Mouse (Mus musculus) lung, postnatal 25 days (tissue): Measurements from ENCODE around the gene Greb1.

ENCODE experiments used
- DNase-seq: peaks from one replicate; pipeline ENCODE4 v3.0.0; 2022; ENCODE audit warnings: low spot score

Gene Greb1

GRCm38 (mm10) chr12:16694783-16695182 is 105.9 kb downstream of the Greb1 start:
- DNase-seq = no peak

GRCm38 (mm10) chr12:16690631-16691030 is 110.1 kb downstream of the Greb1 start:
- DNase-seq = no peak

DNA sequence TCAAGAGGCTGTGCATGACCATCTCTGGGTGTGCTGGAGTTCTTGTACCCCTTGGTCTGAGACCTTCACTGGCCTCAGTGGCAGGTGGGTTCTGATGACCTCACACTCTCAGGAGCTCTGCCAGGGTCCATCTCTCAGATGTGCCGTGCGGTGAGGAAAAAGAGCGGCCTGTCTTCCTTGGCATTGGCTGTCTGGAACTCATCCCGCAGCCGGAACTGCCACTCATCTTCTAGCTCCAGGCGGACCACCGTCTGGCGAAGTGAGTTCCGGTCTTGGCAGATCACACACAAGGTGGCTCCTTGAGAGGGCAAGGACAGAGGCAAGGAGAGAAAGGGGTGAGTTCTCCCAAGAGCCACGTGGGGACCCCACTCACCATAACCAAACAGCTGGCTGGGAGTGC is 128.4 kb downstream of the Greb1 start:
- DNase-seq = no peak

DNA sequence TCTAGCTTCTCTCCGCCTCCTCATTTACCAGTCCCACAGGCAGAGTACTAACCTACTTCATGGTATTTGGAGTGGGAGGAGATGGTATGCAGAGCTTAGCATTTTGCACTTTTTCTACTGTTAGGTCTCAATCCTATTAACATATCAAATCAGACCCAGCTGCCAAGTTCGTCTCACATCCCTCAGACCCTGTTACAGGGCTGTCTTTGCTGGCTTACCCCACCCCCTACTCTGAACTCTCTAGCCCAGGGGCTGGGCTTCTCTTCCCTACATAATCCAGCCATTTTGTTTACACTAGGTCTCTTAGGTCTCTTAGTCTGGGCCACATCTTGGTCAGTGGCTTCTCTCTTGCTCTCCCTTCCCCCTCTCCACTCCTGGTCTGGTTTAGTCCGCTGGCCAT is 131.5 kb downstream of the Greb1 start:
- DNase-seq = no peak

- DNase-seq = no peak
Measured at GRCm38 (mm10) chr12:16665022-16665421, 135.7 kb downstream of the Greb1 start.

- DNase-seq = no peak
Measured at GRCm38 (mm10) chr12:16662955-16663585, 137.6 kb downstream of the Greb1 start.

GRCm38 (mm10) chr12:16661936-16662335 is 138.8 kb downstream of the Greb1 start:
- DNase-seq = no peak

GRCm38 (mm10) chr12:16661459-16661858 is 139.2 kb downstream of the Greb1 start:
- no peak for DNase-seq

DNA sequence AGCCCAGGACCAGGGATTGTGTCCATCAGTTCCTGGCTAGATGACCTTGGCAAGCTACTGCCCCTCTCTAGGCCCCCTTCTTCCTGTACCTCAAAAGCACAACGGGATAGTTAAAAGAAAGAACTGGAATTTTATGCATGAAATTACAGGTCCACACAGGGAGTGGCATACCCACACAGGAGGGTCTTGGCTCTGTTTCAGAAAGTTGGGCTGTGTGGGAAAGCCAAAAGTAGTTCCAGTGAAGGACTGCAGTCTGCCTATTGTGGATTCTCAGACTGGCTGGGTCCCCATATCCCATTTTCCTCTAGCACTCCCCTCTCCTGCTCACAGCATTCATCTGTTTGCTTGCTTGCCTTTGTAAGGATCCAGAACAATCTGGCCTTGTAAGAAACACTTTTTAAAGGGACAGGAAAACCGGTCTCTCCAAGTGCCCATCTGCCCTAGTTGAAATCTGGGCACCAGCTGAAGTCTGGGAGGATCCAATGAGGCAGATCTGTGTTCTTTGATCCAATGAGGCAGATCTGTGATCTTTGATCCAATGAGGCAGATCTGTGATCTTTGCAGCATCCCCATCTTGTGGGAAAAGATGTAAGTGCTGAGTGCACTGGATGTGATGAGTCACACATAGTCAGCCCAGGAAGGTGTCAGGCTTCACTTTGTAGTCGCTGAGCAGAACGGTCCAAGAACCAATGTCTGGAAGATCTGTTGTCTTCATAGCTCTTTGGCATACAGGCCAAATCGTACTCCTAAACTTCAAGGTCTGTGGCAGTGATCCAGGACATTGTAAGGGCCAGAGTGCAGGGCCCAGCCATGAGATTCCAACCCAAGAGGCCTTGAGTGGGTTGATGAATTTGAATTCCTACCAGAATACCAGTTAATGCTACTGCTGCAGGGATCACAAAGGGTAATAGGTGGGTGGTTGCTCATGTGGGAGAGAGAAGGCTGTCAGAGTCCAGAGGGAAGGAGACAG is 143.5 kb downstream of the Greb1 start:
- no peak for DNase-seq

DNA sequence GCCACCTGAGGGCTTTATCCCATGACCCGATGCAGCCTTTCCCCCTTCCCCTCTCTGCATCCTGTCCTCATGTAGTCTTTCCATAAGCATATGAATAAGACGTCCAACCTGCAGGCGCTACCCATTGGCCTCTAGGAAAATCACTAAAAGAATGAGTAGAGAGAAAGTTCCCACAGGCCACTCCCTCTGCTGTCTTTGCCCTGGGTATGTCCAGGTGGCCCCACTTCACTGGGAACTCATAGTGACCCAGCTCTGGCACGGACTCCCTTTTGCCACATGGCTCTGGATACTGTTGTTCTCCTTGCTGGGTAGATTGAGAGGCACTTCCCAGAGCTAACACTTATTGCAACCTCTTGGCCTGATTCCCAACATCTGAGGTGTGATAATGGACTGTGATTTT is 145.1 kb downstream of the Greb1 start:
- no peak for DNase-seq

DNA sequence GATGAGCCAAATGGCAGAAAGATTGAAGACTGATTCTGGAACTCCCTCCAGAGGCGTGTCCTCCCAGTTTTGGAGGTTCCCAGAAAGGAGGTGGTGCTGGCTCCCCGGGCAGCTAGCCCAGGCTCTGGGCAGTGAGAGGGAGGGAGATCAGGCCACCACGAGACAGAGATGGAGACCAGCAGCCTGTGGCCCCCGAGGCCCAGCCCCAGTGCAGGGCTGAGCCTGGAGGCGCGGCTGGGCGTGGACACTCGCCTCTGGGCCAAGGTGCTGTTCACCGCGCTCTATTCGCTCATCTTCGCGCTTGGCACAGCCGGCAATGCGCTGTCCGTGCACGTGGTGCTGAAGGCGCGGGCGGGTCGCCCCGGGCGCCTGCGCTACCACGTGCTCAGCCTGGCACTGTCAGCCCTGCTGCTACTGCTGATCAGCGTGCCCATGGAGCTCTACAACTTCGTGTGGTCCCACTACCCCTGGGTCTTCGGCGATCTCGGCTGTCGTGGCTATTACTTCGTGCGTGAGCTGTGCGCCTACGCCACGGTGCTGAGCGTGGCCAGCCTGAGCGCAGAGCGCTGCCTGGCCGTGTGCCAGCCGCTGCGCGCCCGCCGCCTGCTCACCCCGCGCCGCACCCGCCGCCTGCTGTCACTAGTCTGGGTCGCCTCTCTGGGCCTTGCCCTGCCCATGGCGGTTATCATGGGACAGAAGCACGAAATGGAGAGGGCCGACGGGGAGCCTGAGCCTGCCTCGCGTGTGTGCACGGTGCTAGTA is 147.2 kb downstream of the Greb1 start, which contains the start of gene Ntsr2:
TSS of gene Ntsr2 (plus strand) at position 51 of the 762 bp plus-strand sequence.
- peak; percentile 69 for DNase-seq

DNA sequence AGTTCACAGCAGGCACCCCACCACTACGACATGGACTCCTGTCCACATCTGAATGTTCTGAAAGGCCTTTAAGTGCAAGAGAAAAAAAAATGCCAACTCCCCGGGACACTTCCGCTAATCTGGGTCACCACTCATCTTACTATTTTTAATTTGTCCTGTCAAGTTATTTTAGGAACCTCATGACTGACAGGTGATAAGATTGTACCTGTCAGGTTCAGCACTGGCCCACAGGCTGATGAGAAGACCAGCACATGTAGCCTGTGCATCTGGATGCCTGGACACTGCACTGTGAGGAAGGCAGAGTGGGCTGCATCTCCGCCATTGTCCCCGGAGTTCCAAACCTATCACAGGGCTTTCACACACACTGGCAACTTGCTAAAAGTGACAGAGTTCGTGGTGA is 150.9 kb downstream of the Greb1 start:
- no peak for DNase-seq

DNA sequence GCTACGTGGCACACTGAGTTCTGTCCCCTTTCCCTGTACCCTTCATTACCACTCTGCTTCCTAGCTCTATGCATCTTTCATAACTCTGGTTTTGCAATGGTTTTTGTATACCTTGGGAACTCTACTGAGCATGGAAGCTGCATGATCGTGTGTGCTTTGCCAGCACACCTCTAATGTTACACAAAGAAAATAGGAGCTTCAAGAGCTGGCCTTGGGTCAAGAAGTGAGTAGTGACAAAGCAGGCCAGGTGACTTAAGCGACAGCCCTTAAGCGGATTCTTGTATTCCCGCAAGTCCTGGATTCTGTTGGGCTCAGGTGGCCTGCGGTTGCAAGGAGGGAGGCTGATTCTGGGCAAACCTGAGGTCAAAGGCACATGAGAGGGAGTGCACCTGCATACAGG is 152.4 kb downstream of the Greb1 start:
- peak; percentile 43 for DNase-seq

- no peak for DNase-seq
Measured at GRCm38 (mm10) chr12:16646780-16647409, 153.8 kb downstream of the Greb1 start.

- DNase-seq = no peak
Measured at GRCm38 (mm10) chr12:16644698-16645097, 156.0 kb downstream of the Greb1 start.

GRCm38 (mm10) chr12:16643508-16644345 is 157.0 kb downstream of the Greb1 start:
- DNase-seq = no peak

DNA sequence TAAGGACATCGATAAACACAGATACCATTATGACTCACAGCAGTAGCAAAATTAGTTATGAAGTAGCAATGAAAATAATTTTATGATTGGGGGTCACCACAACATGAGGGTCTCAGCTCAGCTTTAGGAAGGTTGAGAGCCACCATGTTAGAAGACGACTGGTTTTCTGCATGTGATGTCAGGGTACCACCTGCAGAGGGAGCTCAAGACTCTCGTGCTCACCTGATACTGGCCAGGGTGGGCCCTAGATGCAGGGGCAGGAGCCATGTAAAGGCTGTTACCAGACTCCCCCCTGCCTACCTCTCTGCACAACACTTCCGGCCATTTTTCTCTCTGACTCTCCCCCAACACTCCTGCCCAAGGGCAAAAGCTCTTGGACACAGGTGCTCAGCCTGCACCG is 158.7 kb downstream of the Greb1 start:
- DNase-seq = no peak

DNA sequence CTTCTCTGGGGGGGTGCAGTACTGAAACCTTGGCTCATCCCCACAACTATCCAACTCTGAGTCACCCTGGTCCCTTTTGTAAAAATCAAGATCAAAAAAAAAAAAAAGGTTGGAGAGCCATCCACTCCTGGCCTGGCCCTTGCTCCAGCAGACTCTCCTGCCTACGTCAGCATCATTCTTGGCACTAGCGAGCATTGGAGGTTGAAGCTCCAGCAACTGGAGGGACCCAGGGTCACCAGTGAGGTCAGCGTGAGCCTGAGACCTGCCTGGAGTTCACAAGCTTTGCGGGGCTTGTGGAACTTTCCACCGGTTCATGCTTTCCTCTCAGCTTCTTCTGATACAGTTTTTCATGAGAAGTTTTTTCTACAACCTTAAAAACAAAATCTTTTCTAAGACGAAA is 160.6 kb downstream of the Greb1 start:
- DNase-seq = no peak

- no peak for DNase-seq
Measured at GRCm38 (mm10) chr12:16639078-16639771, 161.5 kb downstream of the Greb1 start.

DNA sequence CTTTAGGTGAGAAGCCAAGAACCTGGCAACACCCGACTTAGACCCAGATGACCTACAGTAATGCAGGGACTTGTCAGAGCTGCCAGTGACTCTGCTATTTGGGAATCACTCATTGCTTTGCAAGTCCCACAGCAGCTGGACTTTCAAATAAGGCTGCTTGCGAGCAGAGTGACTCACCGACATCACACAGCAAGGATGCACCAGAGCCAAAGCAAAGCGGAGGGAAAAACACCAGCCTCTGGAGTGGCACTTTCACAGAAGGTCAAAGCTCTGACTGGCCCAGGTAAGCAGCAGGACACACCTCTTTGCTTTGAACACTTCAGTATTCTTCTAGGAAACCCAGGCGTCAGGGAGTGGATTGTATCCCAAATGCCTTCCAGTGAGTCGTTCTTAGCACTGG is 164.9 kb downstream of the Greb1 start:
- DNase-seq = no peak
